Mouse (Mus musculus): Measurements from ENCODE around the gene Kazn. TPM values are rescaled to one million over a fixed set of nuclear protein-coding genes. Genes with fewer than 3 reads are reported as not detected.

The Kazn gene
- polyA plus RNA-seq, 1 experiment from 2014 or later, result 15.5 TPM

DNA sequence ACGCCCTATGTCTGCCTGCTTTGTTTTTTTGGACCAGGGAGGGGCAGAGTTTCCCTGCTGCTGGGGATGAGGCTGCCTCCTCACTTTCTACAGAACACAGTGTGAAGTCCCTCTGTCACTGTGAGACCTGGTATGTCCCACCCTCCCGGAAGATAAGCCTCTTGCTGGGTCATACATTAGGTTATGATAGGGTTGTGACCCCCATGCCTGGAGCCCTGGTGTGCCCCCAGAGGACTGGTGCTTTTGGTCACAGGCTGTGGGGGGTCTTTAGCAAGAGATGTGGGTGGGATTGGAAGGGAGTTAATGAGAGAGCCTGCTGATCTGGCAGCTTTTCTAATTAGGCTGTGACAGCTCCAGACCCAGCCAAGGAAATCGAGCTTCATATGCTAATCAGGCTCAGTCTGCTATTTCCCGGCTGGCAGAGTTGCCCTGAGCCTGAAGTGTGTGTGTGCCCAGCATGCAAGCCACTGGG is 28.2 kb upstream of the Kazn start:
- H3K27me3 ChIP-seq (ENCODE audit: insufficient read depth, low read length), result no peaks in the 10 kb centered on the region

DNA sequence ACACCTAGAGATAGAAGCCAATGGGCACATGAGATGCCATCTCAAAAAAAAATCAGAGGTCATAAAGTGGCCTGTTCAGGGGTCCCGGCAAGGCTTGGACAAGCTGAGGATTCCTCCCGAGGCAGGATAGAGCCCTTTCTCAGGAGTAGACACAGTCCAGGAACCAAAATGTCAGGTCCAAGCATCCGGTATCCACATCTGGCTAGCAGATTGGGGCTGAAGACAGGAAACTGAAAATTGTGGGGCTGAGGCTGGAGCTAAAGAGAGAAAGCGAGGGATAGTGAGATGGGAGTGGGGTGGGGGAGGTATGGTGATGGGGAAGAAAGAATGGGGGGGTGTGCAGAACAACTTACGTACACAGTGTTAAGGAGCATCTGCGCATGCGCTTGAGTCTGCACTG is 25.1 kb upstream of the Kazn start:
- Histone ChIP-seq H3K27ac (ENCODE audit: low read length) (no peak overlapping the region), H3K4me3 (ENCODE audit: low read length) (no peak overlapping the region), H3K4me2 (replicated peaks; ENCODE audit: low read depth, low read length) (no peak overlapping the region), H3K27me3 (ENCODE audit: insufficient read depth, low read length) (no peaks in the 10 kb centered on the region), H3K9me3 (ENCODE audit: low read length) (no peaks in the 10 kb centered on the region; the same call in 1 of the 2 replicates), H3K9ac (replicated peaks; ENCODE audit: low read length) (no peak overlapping the region), H3K36me3 (ENCODE audit: insufficient read depth, low read length) (no peaks in the 10 kb centered on the region), H3K4me1 (ENCODE audit: insufficient read depth, low read length) (peaks cover 13% of the 10 kb centered on the region)
- no peak for ATAC-seq (ENCODE audit: low FRiP score, low TSS enrichment)
- WGBS, result 94% methylated on average over 7 of the region's 7 CpGs

More for the DNA sequence above, 28.2 kb upstream of the Kazn start:
- Histone ChIP-seq H3K4me2 (replicated peaks; ENCODE audit: low read depth, low read length) (no peak overlapping the region), H3K9ac (replicated peaks; ENCODE audit: low read length) (no peak overlapping the region), H3K36me3 (ENCODE audit: insufficient read depth, low read length) (no peaks in the 10 kb centered on the region), H3K9me3 (ENCODE audit: low read length) (no peaks in the 10 kb centered on the region; the same call in 1 of the 2 replicates), H3K4me1 (ENCODE audit: insufficient read depth, low read length) (peaks cover 13% of the 10 kb centered on the region), H3K4me3 (ENCODE audit: low read length) (no peak overlapping the region), H3K27ac (ENCODE audit: low read length) (no peak overlapping the region)
- ATAC-seq (ENCODE audit: low FRiP score, low TSS enrichment), result peak; percentile 37
- 10% methylated on average over 4 of the region's 4 CpGs for WGBS

DNA sequence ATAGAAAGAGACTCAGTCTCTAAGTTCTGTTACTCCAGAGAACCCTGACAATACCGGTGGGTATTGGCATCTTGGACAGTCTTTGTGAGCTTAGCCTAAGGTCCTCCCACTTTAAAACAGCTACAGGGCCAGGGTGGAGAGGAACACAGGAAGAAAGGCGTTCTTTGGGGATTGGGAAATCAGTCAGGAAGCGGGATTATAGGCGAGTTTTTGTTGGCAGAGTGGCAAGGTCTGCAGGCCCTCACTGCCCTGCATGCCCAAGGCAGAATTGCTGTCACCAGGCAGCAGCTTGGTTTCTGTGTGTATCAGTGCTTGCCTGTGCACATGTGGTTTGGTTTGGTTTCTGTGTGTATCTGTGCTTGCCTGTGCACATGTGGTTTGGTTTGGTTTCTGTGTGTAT is 22.5 kb upstream of the Kazn start:
- no peak overlapping the region for H3K9ac ChIP-seq (replicated peaks; ENCODE audit: low read length)
- H3K27ac ChIP-seq (ENCODE audit: low read length), result no peak overlapping the region
- no peaks in the 10 kb centered on the region for H3K27me3 ChIP-seq (ENCODE audit: insufficient read depth, low read length)
- H3K9me3 ChIP-seq (ENCODE audit: low read length), result no peaks in the 10 kb centered on the region
- no peak overlapping the region for H3K4me2 ChIP-seq (replicated peaks; ENCODE audit: low read depth, low read length)
- no peak for ATAC-seq (ENCODE audit: low FRiP score, low TSS enrichment)
- no peaks in the 10 kb centered on the region for H3K4me1 ChIP-seq (ENCODE audit: insufficient read depth, low read length)
- H3K36me3 ChIP-seq (ENCODE audit: insufficient read depth, low read length), result no peaks in the 10 kb centered on the region
- 74% methylated on average over 4 of the region's 4 CpGs for WGBS
- H3K4me3 ChIP-seq (ENCODE audit: low read length), result no peak overlapping the region

DNA sequence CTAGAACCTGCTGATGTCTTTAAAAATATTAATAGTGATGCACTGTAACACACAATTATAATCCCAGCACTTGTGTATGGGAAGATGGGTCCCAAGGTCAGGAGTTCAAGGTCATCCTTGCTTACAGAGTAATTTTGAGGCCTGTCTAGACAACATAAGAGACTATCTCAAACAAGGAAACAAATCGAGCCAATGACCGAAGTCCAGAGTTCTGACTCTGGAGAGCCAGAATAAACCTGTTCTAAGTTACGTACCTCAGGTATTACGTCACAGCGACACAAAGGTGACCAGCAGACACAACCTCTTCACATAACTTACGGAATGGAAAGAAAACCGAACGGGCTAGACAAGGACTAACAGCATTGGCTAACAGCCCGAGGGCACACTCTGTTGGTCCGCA is 19.5 kb upstream of the Kazn start:
- Histone ChIP-seq H3K27me3 (ENCODE audit: insufficient read depth, low read length) (no peaks in the 10 kb centered on the region), H3K9ac (replicated peaks; ENCODE audit: low read length) (no peak overlapping the region), H3K27ac (ENCODE audit: low read length) (no peak overlapping the region), H3K4me3 (ENCODE audit: low read length) (no peak overlapping the region), H3K4me2 (replicated peaks; ENCODE audit: low read depth, low read length) (no peak overlapping the region), H3K4me1 (ENCODE audit: insufficient read depth, low read length) (no peaks in the 10 kb centered on the region), H3K36me3 (ENCODE audit: insufficient read depth, low read length) (no peaks in the 10 kb centered on the region), H3K9me3 (ENCODE audit: low read length) (peaks cover 4% of the 10 kb centered on the region; the same call in 1 of the 2 replicates)
- ATAC-seq (ENCODE audit: low FRiP score, low TSS enrichment), result no peak
- WGBS, result 87% methylated on average over 10 of the region's 10 CpGs

DNA sequence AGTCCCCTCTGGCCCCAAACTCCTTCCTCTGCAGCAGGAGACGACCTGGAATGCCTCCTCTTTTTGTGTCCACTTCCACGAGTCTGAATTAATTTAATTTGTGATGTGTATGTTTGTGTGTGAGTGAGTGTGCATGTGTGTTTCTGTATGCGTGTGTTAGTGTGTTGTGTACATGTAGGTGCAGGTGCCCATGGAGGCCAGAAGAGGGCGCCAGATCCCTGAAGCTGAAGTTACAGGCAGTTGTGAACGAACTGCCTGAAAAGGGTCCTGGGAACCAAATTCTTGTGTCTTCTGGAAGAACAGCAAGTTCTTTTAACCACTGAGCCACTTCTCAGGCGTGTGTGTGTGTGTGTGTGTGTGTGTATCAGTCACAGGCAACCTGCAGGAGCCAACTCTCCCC is 14.9 kb upstream of the Kazn start:
- peaks cover 4% of the 10 kb centered on the region; the same call in 1 of the 2 replicates for H3K9me3 ChIP-seq (ENCODE audit: low read length)
- H3K9ac ChIP-seq (replicated peaks; ENCODE audit: low read length), result no peak overlapping the region
- H3K27me3 ChIP-seq (ENCODE audit: insufficient read depth, low read length), result no peaks in the 10 kb centered on the region; the same call in 1 of the 2 replicates
- no peak overlapping the region for H3K4me2 ChIP-seq (replicated peaks; ENCODE audit: low read depth, low read length)
- no peak overlapping the region for H3K27ac ChIP-seq (ENCODE audit: low read length)
- H3K4me3 ChIP-seq (ENCODE audit: low read length), result no peak overlapping the region
- no peaks in the 10 kb centered on the region for H3K36me3 ChIP-seq (ENCODE audit: insufficient read depth, low read length)
- 78% methylated on average over 6 of the region's 6 CpGs for WGBS
- no peak for ATAC-seq (ENCODE audit: low FRiP score, low TSS enrichment)
- H3K4me1 ChIP-seq (ENCODE audit: insufficient read depth, low read length), result peaks cover 9% of the 10 kb centered on the region

DNA sequence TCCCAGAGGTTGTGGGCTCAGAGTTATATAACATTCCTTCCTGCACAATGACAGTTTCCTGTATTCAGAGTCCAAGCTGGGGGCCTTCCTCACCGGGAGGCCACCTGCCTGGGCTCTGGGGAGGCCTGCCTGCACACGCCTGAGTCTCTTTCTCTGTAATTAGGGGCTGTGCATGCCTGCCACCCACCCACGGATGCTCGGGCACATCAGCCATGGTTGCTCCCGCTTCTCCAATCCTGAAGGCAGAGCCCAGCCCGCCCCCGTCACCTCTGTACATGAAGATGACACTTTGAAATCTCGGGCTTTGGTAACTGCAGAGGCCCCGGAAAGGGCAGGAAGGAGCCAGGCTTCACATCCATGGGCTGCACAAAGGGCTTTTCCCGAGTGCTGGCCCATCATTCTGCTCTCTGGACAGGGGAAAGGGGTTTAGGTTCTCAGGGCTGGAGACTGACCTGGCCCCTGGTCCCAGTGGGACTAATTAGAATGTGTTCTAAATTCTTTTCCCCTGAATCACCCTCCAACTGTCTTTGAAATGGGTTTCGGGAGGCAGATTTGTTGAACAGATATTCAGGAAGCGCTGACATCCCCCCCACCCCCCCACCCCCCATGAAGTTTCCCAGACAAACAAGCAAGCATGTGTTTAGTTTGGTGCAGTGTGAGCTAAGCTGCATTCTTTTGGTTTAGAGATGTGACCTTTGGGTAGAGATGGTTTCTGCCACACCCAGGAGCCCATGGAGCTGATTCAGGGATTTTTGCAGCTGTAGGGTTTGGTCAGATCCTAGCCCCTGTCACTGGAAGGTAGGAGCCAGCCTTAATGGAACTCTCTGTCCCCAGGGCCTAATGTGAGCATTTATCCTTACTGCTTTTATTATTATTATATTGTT is 12.5 kb upstream of the Kazn start:
- no peak overlapping the region for H3K27ac ChIP-seq (ENCODE audit: low read length)
- peaks cover 4% of the 10 kb centered on the region; the same call in 1 of the 2 replicates for H3K9me3 ChIP-seq (ENCODE audit: low read length)
- no peaks in the 10 kb centered on the region; the same call in 1 of the 2 replicates for H3K27me3 ChIP-seq (ENCODE audit: insufficient read depth, low read length)
- peak overlapping the region; percentile 27 for H3K9ac ChIP-seq (replicated peaks; ENCODE audit: low read length)
- ATAC-seq (ENCODE audit: low FRiP score, low TSS enrichment), result no peak
- no peaks in the 10 kb centered on the region for H3K36me3 ChIP-seq (ENCODE audit: insufficient read depth, low read length)
- H3K4me1 ChIP-seq (ENCODE audit: insufficient read depth, low read length), result peaks cover 9% of the 10 kb centered on the region
- no peak overlapping the region for H3K4me3 ChIP-seq (ENCODE audit: low read length)
- no peak overlapping the region for H3K4me2 ChIP-seq (replicated peaks; ENCODE audit: low read depth, low read length)
- 26% methylated on average over 12 of the region's 12 CpGs for WGBS

DNA sequence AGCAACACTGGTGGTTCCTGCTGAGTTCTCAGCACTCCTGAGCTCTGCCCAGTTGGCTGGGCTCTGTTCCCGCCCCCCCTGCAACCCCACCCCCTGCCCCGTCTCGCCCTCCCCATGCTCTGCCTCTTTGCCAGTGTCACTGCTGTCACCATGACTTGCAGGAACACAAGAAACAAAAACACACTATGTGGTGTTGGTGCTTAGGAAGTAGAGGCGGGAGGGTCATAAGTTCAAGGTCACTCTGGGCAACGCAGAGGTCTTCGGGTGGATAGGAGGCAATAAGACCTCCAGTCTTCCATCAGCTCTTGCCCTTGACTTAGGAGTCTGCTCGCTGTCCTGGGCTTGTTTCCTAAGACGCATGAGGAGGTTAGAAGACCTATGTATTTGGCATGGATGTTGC is 10.9 kb upstream of the Kazn start:
- H3K27ac ChIP-seq (ENCODE audit: low read length), result no peak overlapping the region

DNA sequence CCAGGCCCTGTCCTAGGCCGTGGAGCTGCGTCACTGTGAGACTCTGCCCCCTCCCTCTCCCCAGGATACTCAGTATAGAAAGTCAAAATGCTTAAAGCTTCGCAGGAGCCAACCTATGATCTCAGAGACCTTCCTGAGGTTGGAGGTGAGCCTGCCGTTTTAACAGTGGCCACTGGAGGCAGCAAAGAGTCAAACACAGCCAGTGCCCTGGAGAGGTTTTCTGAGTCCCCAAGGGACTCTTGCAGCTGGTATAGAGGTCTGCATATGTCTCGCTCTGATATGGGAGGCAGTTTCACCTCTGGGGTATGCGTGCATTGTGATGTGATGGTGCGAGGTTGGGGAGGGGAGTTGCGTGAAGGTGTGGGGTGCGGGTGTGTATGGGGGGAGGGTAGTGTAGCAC is 10.2 kb upstream of the Kazn start:
- Histone ChIP-seq H3K27ac (ENCODE audit: low read length) (no peak overlapping the region), H3K4me3 (ENCODE audit: low read length) (no peak overlapping the region), H3K4me1 (ENCODE audit: insufficient read depth, low read length) (peaks cover 9% of the 10 kb centered on the region), H3K9ac (replicated peaks; ENCODE audit: low read length) (no peak overlapping the region), H3K36me3 (ENCODE audit: insufficient read depth, low read length) (no peaks in the 10 kb centered on the region), H3K4me2 (replicated peaks; ENCODE audit: low read depth, low read length) (no peak overlapping the region), H3K9me3 (ENCODE audit: low read length) (peaks cover 4% of the 10 kb centered on the region; the same call in 1 of the 2 replicates), H3K27me3 (ENCODE audit: insufficient read depth, low read length) (no peaks in the 10 kb centered on the region; the same call in 1 of the 2 replicates)
- 29% methylated on average over 9 of the region's 9 CpGs for WGBS
- 0 out of 2 replicates have a peak, but pooled peaks have one; percentile 33 for ATAC-seq (ENCODE audit: low FRiP score, low TSS enrichment)

More for the DNA sequence above, 10.9 kb upstream of the Kazn start:
- Histone ChIP-seq H3K4me3 (ENCODE audit: low read length) (no peak overlapping the region), H3K27me3 (ENCODE audit: insufficient read depth, low read length) (no peaks in the 10 kb centered on the region; the same call in 1 of the 2 replicates), H3K4me1 (ENCODE audit: insufficient read depth, low read length) (peaks cover 9% of the 10 kb centered on the region), H3K9me3 (ENCODE audit: low read length) (peaks cover 4% of the 10 kb centered on the region; the same call in 1 of the 2 replicates), H3K9ac (replicated peaks; ENCODE audit: low read length) (no peak overlapping the region), H3K4me2 (replicated peaks; ENCODE audit: low read depth, low read length) (no peak overlapping the region), H3K36me3 (ENCODE audit: insufficient read depth, low read length) (no peaks in the 10 kb centered on the region)
- ATAC-seq (ENCODE audit: low FRiP score, low TSS enrichment), result no peak
- WGBS, result 87% methylated on average over 8 of the region's 8 CpGs

DNA sequence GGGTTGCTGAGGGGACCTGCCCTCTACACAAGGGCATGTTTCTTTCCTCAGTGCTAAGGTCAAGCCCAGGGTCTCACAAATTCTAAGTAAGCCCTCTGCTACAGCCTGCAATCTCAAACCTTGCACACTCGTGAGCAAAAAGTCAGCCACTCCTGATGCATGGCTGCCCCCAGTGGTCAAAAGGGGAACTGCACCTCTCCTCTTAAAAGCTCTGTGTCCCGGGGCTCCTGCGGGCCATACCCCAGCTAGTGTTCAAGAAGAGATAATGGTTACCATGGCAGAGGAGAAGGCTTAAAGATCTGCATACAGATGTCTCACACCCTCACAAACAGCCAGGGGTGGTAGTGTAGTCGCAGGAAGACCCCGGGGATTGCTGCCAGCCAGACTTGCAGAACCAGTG is 9.2 kb upstream of the Kazn start:
- Histone ChIP-seq H3K36me3 (ENCODE audit: insufficient read depth, low read length) (no peaks in the 10 kb centered on the region), H3K9me3 (ENCODE audit: low read length) (no peaks in the 10 kb centered on the region), H3K4me2 (replicated peaks; ENCODE audit: low read depth, low read length) (no peak overlapping the region), H3K27me3 (ENCODE audit: insufficient read depth, low read length) (no peaks in the 10 kb centered on the region; the same call in 1 of the 2 replicates), H3K4me1 (ENCODE audit: insufficient read depth, low read length) (peaks cover 9% of the 10 kb centered on the region), H3K4me3 (ENCODE audit: low read length) (no peak overlapping the region), H3K27ac (ENCODE audit: low read length) (no peak overlapping the region), H3K9ac (replicated peaks; ENCODE audit: low read length) (no peak overlapping the region)
- WGBS, result 15% methylated on average over 5 of the region's 5 CpGs
- ATAC-seq (ENCODE audit: low FRiP score, low TSS enrichment), result no peak

DNA sequence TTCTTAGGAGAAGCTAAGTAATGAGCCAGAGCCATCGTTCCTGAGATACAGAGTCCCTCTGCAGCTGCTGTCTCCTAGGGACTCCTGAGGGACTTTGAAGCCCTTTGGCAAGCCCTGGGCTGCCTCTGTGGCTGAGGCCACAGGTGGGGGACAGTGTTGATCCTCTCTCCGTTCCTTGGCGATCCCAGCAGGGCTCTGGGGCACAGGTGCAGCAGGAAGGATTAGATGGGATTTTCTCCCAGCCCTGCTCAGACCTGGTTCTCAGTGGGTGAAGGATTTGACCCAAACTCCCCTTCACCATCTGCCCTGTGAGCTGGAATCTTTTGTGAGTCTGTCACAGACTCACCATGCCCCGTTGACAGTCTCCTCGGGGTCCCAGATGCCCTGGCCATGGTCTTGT is 7.5 kb upstream of the Kazn start:
- peaks cover 8% of the 10 kb centered on the region for H3K4me1 ChIP-seq (ENCODE audit: insufficient read depth, low read length)
- H3K36me3 ChIP-seq (ENCODE audit: insufficient read depth, low read length), result no peaks in the 10 kb centered on the region
- WGBS, result 46% methylated on average over 5 of the region's 5 CpGs
- no peaks in the 10 kb centered on the region for H3K9me3 ChIP-seq (ENCODE audit: low read length)
- ATAC-seq (ENCODE audit: low FRiP score, low TSS enrichment), result no peak
- no peak overlapping the region for H3K9ac ChIP-seq (replicated peaks; ENCODE audit: low read length)
- no peaks in the 10 kb centered on the region; the same call in 1 of the 2 replicates for H3K27me3 ChIP-seq (ENCODE audit: insufficient read depth, low read length)
- no peak overlapping the region for H3K4me2 ChIP-seq (replicated peaks; ENCODE audit: low read depth, low read length)
- no peak overlapping the region for H3K4me3 ChIP-seq (ENCODE audit: low read length)
- no peak overlapping the region for H3K27ac ChIP-seq (ENCODE audit: low read length)

All from kidney, embryonic 16.5 days (tissue).